Mouse (Mus musculus): ENCODE results near the gene 4931414P19Rik. TPM values are rescaled to one million over a fixed set of nuclear protein-coding genes. Genes with fewer than 3 reads are reported as not detected.
"Not testable (repeated sequence)": the region's sequence is repeated elsewhere in the genome, so short reads cannot be mapped to it uniquely, and the experiment has no call there.

Gene 4931414P19Rik
- polyA plus RNA-seq, 1 experiment from 2014 or later, result 7.6 TPM

DNA sequence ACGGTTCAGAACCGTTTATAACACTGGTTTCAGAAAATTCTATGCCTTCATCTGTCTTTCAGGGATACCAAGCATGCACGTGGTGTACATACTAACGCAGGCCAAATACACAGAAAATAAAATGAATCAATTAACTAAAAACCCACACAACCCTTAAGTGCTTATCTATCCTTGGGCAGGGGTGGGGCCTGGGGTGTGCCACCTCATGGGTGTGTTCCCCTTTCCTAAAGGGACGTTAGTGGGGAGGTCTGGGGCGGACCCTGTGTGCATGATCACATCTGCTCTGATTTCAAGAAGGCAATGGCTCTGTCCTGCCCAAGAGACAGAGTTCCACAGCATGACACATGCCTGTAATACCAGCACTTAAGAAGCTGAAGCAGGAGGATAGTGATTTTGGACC lies 17.5 kb upstream of the 4931414P19Rik start:
- Histone ChIP-seq H3K27me3 (no peaks in the 10 kb centered on the region), H3K9me3 (no peaks in the 10 kb centered on the region), H3K4me3 (no peak overlapping the region), H3K9ac (no peak overlapping the region), H3K36me3 (no peaks in the 10 kb centered on the region), H3K4me2 (no peak overlapping the region), H3K27ac (replicated peaks) (no peak overlapping the region), H3K4me1 (replicated peaks) (no peaks in the 10 kb centered on the region)
- ATAC-seq (ENCODE audit: low read depth), result no peak
- WGBS, result 88% methylated on average over 6 of the region's 6 CpGs

DNA sequence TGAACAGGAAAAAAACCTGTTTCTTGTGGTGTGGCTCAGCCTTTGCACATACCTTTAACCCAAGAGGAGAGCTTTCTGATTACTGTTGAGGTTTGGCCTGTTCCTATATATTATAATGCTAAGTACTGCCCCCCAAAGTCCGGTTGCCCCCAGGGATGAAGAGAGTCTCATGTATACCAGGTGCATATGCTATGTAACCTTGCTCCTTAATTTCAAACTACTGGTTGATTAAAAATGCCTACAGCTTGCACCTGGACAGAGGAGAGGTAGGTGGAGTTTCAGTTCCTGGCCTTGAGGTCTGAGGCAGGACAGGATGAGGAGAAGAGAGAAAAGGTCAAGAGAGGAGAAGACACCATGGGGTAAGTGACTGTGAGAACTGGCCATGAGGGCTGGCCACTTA lies 15.3 kb upstream of the 4931414P19Rik start, which contains the start of gene Psmb11:
TSS of gene Psmb11 (plus strand) at position 301 of the 400 bp plus-strand sequence.
- Histone ChIP-seq H3K4me3 (no peak within 1 kb of the TSS), H3K27me3 (no peaks in the 10 kb centered on the region), H3K4me1 (replicated peaks) (peaks cover 12% of the 10 kb centered on the region), H3K36me3 (0 out of 2 replicates have a peak, but pooled peaks cover 4% of the 10 kb centered on the region), H3K27ac (replicated peaks) (no peak within 1 kb of the TSS), H3K9me3 (no peaks in the 10 kb centered on the region), H3K9ac (no peak within 1 kb of the TSS), H3K4me2 (no peak within 1 kb of the TSS)
- WGBS, result 87% methylated on average over 1 of the region's 1 CpGs
- no peak for ATAC-seq (ENCODE audit: low read depth)

DNA sequence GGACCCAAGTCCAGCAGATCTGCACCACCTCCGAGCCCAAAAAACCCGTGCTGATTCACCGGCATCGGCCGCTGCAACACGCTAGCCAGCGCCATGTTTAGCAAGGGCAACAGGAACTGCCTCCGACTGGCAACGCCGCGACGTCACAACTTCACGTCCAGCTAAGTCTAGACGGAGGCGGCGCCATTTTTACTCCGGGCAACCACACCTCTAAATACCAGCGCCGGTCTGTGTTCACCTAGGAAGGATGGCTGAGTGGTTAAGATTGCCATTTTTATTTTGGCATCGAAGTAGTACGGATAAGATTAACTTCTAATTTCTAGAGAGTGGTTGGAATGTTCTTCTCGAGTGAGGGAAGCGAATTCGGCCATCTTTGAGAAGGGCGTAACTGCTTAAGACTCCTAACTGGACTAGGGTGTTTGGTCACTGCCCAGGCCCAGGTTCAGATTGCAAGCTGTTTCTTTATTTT lies 12.1 kb upstream of the 4931414P19Rik start, which contains the start of gene Psmb5:
TSS of gene Psmb5 (minus strand) at position 126 of the 469 bp plus-strand sequence.
- Histone ChIP-seq H3K4me1 (replicated peaks) (peaks cover 24% of the 10 kb centered on the region), H3K27me3 (no peaks in the 10 kb centered on the region), H3K9ac (peak within 1 kb of the TSS; percentile 97), H3K27ac (replicated peaks) (peak within 1 kb of the TSS; percentile 88), H3K4me3 (peak within 1 kb of the TSS; percentile 83), H3K4me2 (peak within 1 kb of the TSS; percentile 84), H3K36me3 (peaks cover 26% of the 10 kb centered on the region), H3K9me3 (no peaks in the 10 kb centered on the region)
- WGBS, result under 1% methylated on average over 25 of the region's 25 CpGs
- peak; percentile 90 for ATAC-seq (ENCODE audit: low read depth)

DNA sequence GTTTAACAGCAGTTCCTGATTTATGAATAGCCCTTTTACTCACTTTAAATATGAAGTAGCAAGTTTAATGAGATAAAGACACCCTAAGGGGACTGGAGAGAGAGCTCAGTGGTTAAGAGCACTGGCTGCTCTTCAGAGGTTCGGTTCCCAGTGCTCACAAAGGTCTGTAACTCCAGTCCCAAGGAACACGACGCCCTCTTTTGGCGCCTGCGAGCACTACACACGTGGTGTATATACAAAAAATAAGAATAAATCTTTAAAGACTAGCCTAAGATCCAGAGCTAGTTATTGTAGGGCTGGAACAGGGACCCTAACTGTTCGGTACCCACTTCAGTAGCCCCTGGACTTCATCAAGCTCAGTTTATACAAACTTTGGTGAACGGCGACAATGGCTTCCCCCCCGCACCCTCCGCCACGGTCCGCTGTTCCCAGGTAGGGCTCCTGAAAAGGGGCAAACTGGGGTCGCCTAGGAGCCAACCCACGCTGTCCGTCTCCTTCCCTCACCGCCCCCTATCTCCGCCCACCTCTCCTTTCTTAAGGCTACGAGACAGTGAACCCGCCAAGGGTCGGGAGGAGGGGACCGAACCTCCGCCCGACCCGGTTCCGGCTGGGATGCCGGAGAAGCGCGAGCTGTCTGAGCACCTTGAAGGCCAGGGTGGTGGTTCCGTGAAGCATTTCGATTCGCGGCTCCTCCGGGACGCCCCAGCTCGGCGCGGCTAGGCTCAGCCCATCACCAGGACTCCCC lies 11.5 kb upstream of the 4931414P19Rik start:
- 2% methylated on average over 38 of the region's 38 CpGs for WGBS
- no peaks in the 10 kb centered on the region for H3K9me3 ChIP-seq
- peak overlapping the region; percentile 97 for H3K9ac ChIP-seq
- H3K27me3 ChIP-seq, result no peaks in the 10 kb centered on the region
- peaks cover 31% of the 10 kb centered on the region for H3K36me3 ChIP-seq
- H3K27ac ChIP-seq (replicated peaks), result peak overlapping the region; percentile 88
- H3K4me2 ChIP-seq, result peak overlapping the region; percentile 84
- ATAC-seq (ENCODE audit: low read depth), result peak; percentile 69
- H3K4me1 ChIP-seq (replicated peaks), result peaks cover 24% of the 10 kb centered on the region
- H3K4me3 ChIP-seq, result peak overlapping the region; percentile 83

DNA sequence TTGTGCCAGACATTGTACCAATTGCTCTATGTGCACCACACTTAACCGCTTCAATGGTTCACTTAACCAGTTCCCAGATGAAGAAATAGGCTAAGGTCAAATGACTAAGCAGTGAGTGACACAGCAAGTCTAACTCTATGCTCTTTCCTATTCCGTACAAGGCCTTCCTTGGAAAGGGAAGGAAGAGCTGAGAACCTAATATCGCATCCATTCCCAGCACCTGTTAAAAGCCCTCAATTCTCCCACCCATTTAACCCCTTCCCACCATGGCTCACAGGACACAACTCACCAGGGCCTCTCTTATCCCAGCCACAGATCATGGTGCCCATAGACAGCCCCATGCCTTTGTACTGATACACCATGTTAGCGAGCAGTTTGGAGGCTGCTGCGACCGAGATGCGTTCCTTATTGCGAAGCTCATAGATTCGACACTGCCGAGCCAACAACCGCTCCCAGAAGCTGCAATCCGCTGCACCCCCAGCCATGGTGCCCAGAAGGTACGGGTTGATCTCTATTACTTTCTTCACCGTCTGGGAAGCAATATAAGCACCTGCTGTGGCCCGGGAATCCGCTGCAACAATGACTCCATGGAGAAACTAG lies 10.5 kb upstream of the 4931414P19Rik start:
- H3K4me1 ChIP-seq (replicated peaks), result peaks cover 24% of the 10 kb centered on the region
- no peak overlapping the region for H3K27ac ChIP-seq (replicated peaks)
- no peaks in the 10 kb centered on the region for H3K9me3 ChIP-seq
- WGBS, result 90% methylated on average over 16 of the region's 16 CpGs
- H3K9ac ChIP-seq, result no peak overlapping the region
- H3K36me3 ChIP-seq, result peaks cover 40% of the 10 kb centered on the region
- no peak for ATAC-seq (ENCODE audit: low read depth)
- no peak overlapping the region for H3K4me3 ChIP-seq
- no peaks in the 10 kb centered on the region for H3K27me3 ChIP-seq
- H3K4me2 ChIP-seq, result peak overlapping the region; percentile 84

DNA sequence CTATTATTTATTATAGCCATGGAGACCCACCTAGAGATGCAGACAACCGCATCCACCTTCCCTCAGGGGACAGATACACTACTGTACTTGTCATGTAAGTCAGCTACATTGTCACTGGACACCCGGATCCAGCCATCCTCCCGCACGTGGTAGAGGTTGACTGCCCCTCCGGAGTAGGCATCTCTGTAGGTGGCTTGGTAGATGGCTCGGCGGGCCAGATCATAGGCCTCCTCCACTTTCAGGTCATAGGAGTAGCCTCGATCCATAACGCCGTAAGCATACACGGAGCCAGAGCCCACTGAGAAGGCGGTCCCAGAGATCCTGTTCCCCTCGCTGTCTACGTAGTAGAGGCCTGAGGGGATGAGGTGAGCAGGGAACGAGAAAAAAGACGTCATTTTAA lies 8.3 kb upstream of the 4931414P19Rik start:
- WGBS, result 93% methylated on average over 16 of the region's 16 CpGs
- H3K27ac ChIP-seq (replicated peaks); H3K4me3 ChIP-seq; H3K4me2 ChIP-seq; ATAC-seq (ENCODE audit: low read depth); H3K9me3 ChIP-seq; H3K9ac ChIP-seq; H3K27me3 ChIP-seq: not testable (repeated sequence)
- Histone ChIP-seq H3K4me1 (replicated peaks) (peaks cover 24% of the 10 kb centered on the region), H3K36me3 (peaks cover 50% of the 10 kb centered on the region)

DNA sequence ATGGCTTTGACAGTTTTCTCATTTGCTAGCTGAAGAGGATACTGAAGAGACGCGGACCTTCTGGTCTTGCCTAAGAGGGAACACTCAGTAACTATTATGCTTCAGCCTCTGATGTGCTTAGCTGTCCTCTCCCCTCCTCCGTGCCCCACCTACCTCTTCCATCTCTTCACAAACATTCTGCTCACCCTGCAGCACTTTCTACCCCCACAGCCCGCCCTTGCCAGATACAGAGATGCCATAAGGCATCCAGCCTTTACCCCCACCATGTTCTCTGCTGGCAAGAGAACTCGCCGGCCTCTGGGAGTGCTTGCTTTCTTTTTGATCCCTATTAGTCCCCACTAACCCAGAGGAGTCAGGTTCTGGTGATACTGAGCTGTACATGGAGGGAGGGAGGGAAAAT lies 4.9 kb upstream of the 4931414P19Rik start:
- WGBS, result 85% methylated on average over 6 of the region's 6 CpGs
- Histone ChIP-seq H3K4me1 (replicated peaks) (peaks cover 7% of the 10 kb centered on the region), H3K27ac (replicated peaks) (no peak overlapping the region), H3K9me3 (no peaks in the 10 kb centered on the region), H3K4me3 (no peak overlapping the region), H3K36me3 (peaks cover 41% of the 10 kb centered on the region), H3K9ac (no peak overlapping the region), H3K4me2 (no peak overlapping the region), H3K27me3 (no peaks in the 10 kb centered on the region)
- ATAC-seq (ENCODE audit: low read depth), result no peak

DNA sequence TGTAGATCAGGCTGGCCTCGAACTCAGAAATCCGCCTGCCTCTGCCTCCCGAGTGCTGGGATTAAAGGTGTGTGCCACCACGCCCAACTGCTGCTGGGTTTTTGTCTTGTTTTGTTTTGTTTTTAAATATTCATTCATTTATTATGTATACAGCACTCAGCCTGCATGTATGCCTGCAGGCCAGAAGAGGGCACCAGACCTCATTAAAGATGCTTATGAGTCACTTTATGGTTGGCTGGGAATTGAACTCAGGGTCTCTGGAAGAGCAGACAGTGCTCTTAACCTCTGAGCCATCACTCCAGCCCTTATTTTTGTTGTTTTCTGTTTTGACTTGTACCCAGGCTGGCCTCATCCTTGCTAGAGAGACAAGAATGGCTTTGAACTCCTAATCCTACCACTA lies 4.2 kb upstream of the 4931414P19Rik start:
- no peak overlapping the region for H3K9ac ChIP-seq
- H3K27ac ChIP-seq (replicated peaks), result no peak overlapping the region
- ATAC-seq (ENCODE audit: low read depth), result no peak
- H3K4me3 ChIP-seq, result no peak overlapping the region
- H3K4me1 ChIP-seq (replicated peaks), result peaks cover 5% of the 10 kb centered on the region
- H3K36me3 ChIP-seq, result peaks cover 34% of the 10 kb centered on the region
- WGBS, result 75% methylated on average over 4 of the region's 4 CpGs
- H3K9me3 ChIP-seq, result no peaks in the 10 kb centered on the region
- H3K27me3 ChIP-seq, result no peaks in the 10 kb centered on the region
- H3K4me2 ChIP-seq, result no peak overlapping the region

DNA sequence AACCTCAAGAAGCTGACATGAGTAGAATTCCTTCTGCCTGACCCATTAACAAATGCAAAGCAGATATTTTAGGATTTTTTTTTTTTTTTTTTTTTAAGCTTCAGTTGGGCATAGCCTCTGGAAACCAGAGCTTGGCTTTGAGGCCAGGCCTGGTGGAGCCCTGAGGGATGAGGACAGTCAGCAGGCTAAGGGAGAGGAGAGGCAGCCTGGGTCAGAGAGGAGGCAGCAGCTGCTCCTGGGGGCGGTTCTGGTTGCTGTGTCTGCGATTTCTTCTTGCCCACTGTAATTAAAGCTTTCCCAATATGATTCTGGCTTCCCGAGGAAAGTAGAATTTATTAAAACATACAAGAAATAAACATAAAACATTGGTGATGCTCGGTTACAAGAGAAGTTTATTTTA lies 3.5 kb upstream of the 4931414P19Rik start:
- Histone ChIP-seq H3K9me3 (no peaks in the 10 kb centered on the region), H3K27ac (replicated peaks) (no peak overlapping the region), H3K4me3 (no peak overlapping the region), H3K4me1 (replicated peaks) (peaks cover 12% of the 10 kb centered on the region), H3K27me3 (no peaks in the 10 kb centered on the region), H3K9ac (no peak overlapping the region), H3K4me2 (no peak overlapping the region), H3K36me3 (peaks cover 30% of the 10 kb centered on the region)
- 68% methylated on average over 4 of the region's 4 CpGs for WGBS
- ATAC-seq (ENCODE audit: low read depth), result no peak

DNA sequence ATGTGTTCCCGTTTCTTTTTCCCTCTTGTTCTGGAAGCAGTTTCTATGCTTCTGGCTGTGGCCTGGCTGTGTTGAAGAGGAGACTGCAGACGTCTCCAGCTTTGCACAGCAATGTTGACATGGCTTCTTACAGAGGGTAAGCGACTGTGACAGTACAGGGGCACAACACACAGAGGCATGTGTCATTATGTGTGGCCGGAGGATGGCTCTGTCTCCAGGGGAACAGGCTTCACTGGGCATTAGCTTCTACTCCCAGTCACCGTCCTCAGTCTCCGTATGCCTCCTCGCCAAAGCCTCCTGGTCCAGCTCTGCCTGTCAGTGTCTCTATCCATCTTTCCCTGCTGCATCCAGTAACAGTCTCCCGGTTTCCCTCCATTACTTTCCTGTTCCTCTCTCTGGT lies 1.4 kb upstream of the 4931414P19Rik start:
- Histone ChIP-seq H3K4me2 (no peak overlapping the region), H3K27ac (replicated peaks) (no peak overlapping the region), H3K4me1 (replicated peaks) (peaks cover 22% of the 10 kb centered on the region), H3K9ac (no peak overlapping the region), H3K36me3 (peaks cover 18% of the 10 kb centered on the region; the same call in 1 of the 2 replicates), H3K27me3 (no peaks in the 10 kb centered on the region), H3K9me3 (no peaks in the 10 kb centered on the region), H3K4me3 (no peak overlapping the region)
- ATAC-seq (ENCODE audit: low read depth), result no peak
- 41% methylated on average over 8 of the region's 8 CpGs for WGBS

DNA sequence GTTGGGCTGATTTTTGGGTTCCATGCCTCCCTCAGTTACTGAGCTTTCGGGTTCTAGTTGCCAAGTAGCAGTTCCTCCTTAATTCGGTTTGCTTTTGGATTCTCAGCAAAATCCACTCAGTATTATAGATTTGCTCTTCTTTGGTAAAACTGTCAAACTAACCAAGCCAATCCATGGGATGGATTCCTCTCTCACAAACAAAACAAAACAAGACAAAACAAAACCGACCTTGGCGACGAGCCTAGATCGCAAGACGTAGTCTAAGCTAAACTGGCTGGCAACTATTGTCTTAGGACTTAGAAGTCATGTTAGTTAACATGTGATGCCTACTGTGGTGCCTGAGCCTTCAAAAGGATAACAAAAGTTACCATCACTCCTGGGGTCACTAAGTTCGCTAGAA lies 2.1 kb downstream of the 4931414P19Rik start:
- Histone ChIP-seq H3K4me2 (peak overlapping the region; percentile 61), H3K27me3 (no peaks in the 10 kb centered on the region), H3K27ac (replicated peaks) (peak overlapping the region; percentile 97), H3K4me1 (replicated peaks) (peaks cover 24% of the 10 kb centered on the region), H3K4me3 (peak overlapping the region; percentile 64), H3K9ac (no peak overlapping the region), H3K36me3 (peaks cover 9% of the 10 kb centered on the region; the same call in 1 of the 2 replicates), H3K9me3 (no peaks in the 10 kb centered on the region)
- ATAC-seq (ENCODE audit: low read depth), result no peak
- WGBS, result 90% methylated on average over 8 of the region's 8 CpGs

DNA sequence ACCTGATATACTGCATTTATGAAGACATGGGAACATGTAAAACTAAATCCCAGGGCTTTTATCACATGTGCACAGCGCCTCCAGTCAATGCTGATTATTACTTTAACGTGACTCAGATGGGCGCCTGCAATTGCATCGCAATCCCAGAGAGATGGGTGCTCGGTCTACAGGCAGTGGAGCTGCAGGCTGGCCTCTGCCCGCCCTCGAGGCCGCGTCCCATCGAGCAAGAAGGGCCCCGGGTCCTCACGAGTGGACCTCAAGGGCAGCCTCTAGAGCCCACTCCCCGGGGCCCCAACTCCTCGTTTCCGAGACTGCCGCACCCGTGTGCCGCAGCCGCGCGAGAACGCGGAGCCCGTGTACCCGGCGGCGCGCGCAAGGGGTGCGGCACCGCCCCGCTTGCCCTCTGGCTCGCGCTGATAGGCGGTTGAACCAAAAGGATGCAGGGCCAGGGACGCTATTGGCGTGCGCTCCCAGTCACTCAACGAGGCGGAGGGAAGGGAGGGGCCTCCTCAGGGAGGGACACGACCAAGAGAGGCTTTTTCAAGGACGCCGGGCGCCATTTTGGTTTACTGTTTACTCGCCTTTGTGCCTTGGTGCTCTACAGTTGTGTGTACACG lies 2.6 kb downstream of the 4931414P19Rik start:
- no peaks in the 10 kb centered on the region for H3K9me3 ChIP-seq
- peak overlapping the region; percentile 81 for H3K9ac ChIP-seq
- ATAC-seq (ENCODE audit: low read depth), result peak; percentile 99

More for the DNA sequence above, 2.6 kb downstream of the 4931414P19Rik start:
- under 1% methylated on average over 46 of the region's 46 CpGs for WGBS
- Histone ChIP-seq H3K4me3 (peak overlapping the region; percentile 64), H3K36me3 (peaks cover 9% of the 10 kb centered on the region; the same call in 1 of the 2 replicates), H3K4me1 (replicated peaks) (peaks cover 24% of the 10 kb centered on the region), H3K27me3 (no peaks in the 10 kb centered on the region), H3K27ac (replicated peaks) (peak overlapping the region; percentile 97), H3K4me2 (peak overlapping the region; percentile 61)

Data from neural tube, embryonic 13.5 days (tissue).